In the genomic region with DNA sequence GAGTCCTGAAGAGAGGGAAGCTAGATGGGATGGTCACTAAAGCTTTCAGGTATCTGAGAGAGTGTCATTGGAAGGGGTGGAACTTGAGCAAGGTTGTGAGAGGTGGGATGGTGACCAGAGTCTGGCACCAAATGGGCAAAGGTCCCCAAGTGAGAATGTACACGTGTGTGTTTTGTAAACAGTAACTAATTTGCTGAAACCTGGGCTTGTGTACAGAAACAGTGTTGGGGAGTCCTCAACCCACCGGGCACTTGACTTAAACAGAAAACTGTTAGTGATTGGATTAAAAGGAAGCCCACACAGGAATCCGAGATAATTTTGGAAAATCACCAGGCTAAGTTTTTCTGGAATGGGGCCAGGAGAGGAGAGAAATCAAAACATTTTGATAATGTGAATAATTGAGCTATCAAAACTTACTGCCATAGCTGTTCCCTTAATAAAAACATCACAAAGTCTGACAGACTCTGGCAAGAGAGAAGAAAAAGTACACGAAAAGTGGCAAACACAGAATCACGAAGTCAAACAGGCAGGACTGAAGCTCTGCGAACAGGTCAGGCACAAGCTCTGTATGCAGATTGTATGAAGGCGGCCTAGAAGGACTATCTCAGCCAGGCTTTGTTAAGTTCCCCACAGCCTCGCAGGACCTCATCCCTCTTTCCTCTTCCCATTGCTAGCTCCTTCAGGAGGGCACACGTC, we compare ENCODE assay signal across 21 mouse cellular contexts. TPM values are rescaled to one million over a fixed set of nuclear protein-coding genes. Genes with fewer than 3 reads are reported as not detected.
DNase-seq lines count a peak whose midpoint lies in the region; ATAC-seq and TF ChIP-seq lines count a peak whose summit lies in the region.
"Had no signal": no experiment of that assay in that cellular context is flagged by ENCODE, and none has a peak within 500 bp of the region (broad histone marks: within the 10 kb centered on the region; RNA-seq: fewer than 3 reads in every experiment).

No protein-coding gene starts in this region.

- no peak for ATAC-seq in forebrain, embryonic 16.5 days
- ATAC-seq: forebrain, embryonic 14.5 days had no signal

- TF ChIP-seq CTCF in kidney, adult 2 months (conservative IDR thresholded peaks at IDR 0.05; ENCODE audit: insufficient read depth, insufficient read length, low read depth, low read length): no peak

- no peaks in the 10 kb centered on the region for H3K9me3 ChIP-seq in ES-E14 (ENCODE audit: control insufficient read depth, insufficient read depth, low read depth, low read length)
- H3K9me3 ChIP-seq in forebrain, embryonic 16.5 days (ENCODE audit: control insufficient read depth, low read length): no peaks in the 10 kb centered on the region
- no peaks in the 10 kb centered on the region for H3K9me3 ChIP-seq in embryonic facial prominence, embryonic 10.5 days
- H3K9me3 ChIP-seq: heart, embryonic 12.5 days; hindbrain, embryonic 15.5 days had no signal

- H3K9ac ChIP-seq in ES-E14 (ENCODE audit: insufficient read depth, low read depth, low read length, poor library complexity, severe bottlenecking): peak overlapping the region; percentile 38; the same call in 1 of the 2 replicates
- no peak overlapping the region for H3K9ac ChIP-seq in forebrain, embryonic 16.5 days (replicated peaks; ENCODE audit: low read depth, low read length)
- H3K9ac ChIP-seq: heart, embryonic 12.5 days; hindbrain, embryonic 15.5 days; liver, embryonic 14.5 days had no signal

- no peak overlapping the region for H3K4me2 ChIP-seq in forebrain, embryonic 16.5 days (ENCODE audit: low read length)
- H3K4me2 ChIP-seq: heart, embryonic 12.5 days; hindbrain, embryonic 15.5 days had no signal

- peaks cover 0 to 4% of the 10 kb centered on the region in 2 experiments; a peak in 2 of 4 replicates for H3K4me1 ChIP-seq in ES-E14 (ENCODE audit: control insufficient read depth in 2 of 2, insufficient read depth in 2 of 2, low read length in 2 of 2, poor library complexity in 1 of 2)
- peaks cover 71% of the 10 kb centered on the region for H3K4me1 ChIP-seq in kidney, adult 2 months (ENCODE audit: control insufficient read depth, insufficient read depth, low read length)
- no peaks in the 10 kb centered on the region for H3K4me1 ChIP-seq in forebrain, embryonic 16.5 days (replicated peaks; ENCODE audit: control insufficient read depth, insufficient read depth, low read length)
- peaks cover 5% of the 10 kb centered on the region; the same call in 1 of the 2 replicates for H3K4me1 ChIP-seq in embryonic facial prominence, embryonic 10.5 days
- H3K4me1 ChIP-seq: heart, embryonic 12.5 days; hindbrain, embryonic 15.5 days had no signal

- DNase-seq in kidney, adult 18-20 months: peak; percentile 68
- no peak for DNase-seq in kidney, postnatal 10 days
- DNase-seq in ES-E14 (ENCODE audit: low read depth, low spot score): no peak
- peak; percentile 80 for DNase-seq in kidney, adult 2 months
- peak; percentile 38 to 60 for DNase-seq in kidney, postnatal 25 days
- no peak for DNase-seq in gastrocnemius, postnatal 14 days
- no peak for DNase-seq in embryonic facial prominence, embryonic 10.5 days (ENCODE audit: low spot score)
- DNase-seq: adrenal gland, adult 8-10 months; cerebellum, adult 11 months; heart, postnatal 36 days; left cerebral cortex, postnatal 4 days; midbrain, embryonic 14.5 days had no signal

- intact Hi-C loops in gastrocnemius, postnatal 14 days (cut with DNase I; ENCODE audit: low total_unique reads): no loop called here

- 0 out of 4 replicates have a peak overlapping the region, but pooled peaks of 1 of the 2 experiments have one; percentile 26 for H3K4me3 ChIP-seq in ES-E14 (ENCODE audit: insufficient read depth in 1 of 2, low read depth in 1 of 2, low read length in 2 of 2, poor library complexity in 1 of 2, severe bottlenecking in 1 of 2)
- H3K4me3 ChIP-seq in kidney, adult 2 months (ENCODE audit: insufficient read depth, low read depth, low read length): no peak overlapping the region
- no peak overlapping the region for H3K4me3 ChIP-seq in forebrain, embryonic 16.5 days (replicated peaks; ENCODE audit: low read length)
- no peak overlapping the region for H3K4me3 ChIP-seq in embryonic facial prominence, embryonic 10.5 days
- H3K4me3 ChIP-seq: erythroblast, embryonic 14.5 days; heart, embryonic 12.5 days; hindbrain, embryonic 15.5 days had no signal

- H3K27me3 ChIP-seq in kidney, adult 2 months (replicated peaks; ENCODE audit: control insufficient read depth, insufficient read depth, low read length): no peaks in the 10 kb centered on the region
- no peaks in the 10 kb centered on the region; the same call in 1 of the 2 replicates for H3K27me3 ChIP-seq in forebrain, embryonic 16.5 days (replicated peaks; ENCODE audit: control insufficient read depth, insufficient read depth, low read length)
- H3K27me3 ChIP-seq in embryonic facial prominence, embryonic 10.5 days (replicated peaks; ENCODE audit: low read depth, poor library complexity, severe bottlenecking): peaks cover 8% of the 10 kb centered on the region; the same call in 1 of the 2 replicates
- H3K27me3 ChIP-seq: hindbrain, embryonic 15.5 days had no signal

- WGBS in kidney, adult 2 months: 12% methylated on average over 9 of the region's 9 CpGs
- 42% methylated on average over 9 of the region's 9 CpGs for WGBS in forebrain, embryonic 16.5 days
- 42% methylated on average over 9 of the region's 9 CpGs for WGBS in embryonic facial prominence, embryonic 10.5 days

- no peaks in the 10 kb centered on the region for H3K36me3 ChIP-seq in ES-E14 (ENCODE audit: control insufficient read depth, insufficient read depth, low read length, poor library complexity, severe bottlenecking)
- H3K36me3 ChIP-seq in kidney, adult 2 months (ENCODE audit: control insufficient read depth, insufficient read depth, low read length): no peaks in the 10 kb centered on the region
- no peaks in the 10 kb centered on the region for H3K36me3 ChIP-seq in forebrain, embryonic 16.5 days (ENCODE audit: control insufficient read depth, insufficient read depth)
- H3K36me3 ChIP-seq in embryonic facial prominence, embryonic 10.5 days (replicated peaks): no peaks in the 10 kb centered on the region
- H3K36me3 ChIP-seq: heart, embryonic 12.5 days; hindbrain, embryonic 15.5 days had no signal

- no peak overlapping the region for H3K27ac ChIP-seq in ES-E14 (ENCODE audit: insufficient read depth, low read depth, low read length, poor library complexity, severe bottlenecking)
- H3K27ac ChIP-seq in kidney, adult 2 months (ENCODE audit: insufficient read depth, low read depth, low read length): peak overlapping the region; percentile 18; the same call in 1 of the 2 replicates
- no peak overlapping the region for H3K27ac ChIP-seq in forebrain, embryonic 16.5 days (ENCODE audit: low read length)
- no peak overlapping the region for H3K27ac ChIP-seq in embryonic facial prominence, embryonic 10.5 days (replicated peaks)
- H3K27ac ChIP-seq: hindbrain, embryonic 15.5 days; liver, embryonic 14.5 days had no signal

- in situ Hi-C loops in ES-E14 (cut with MboI; ENCODE audit: low sequenced_read_pairs in 2 of 2, unreplicated experiment in 2 of 2): no loop called here

- no peak for TF ChIP-seq POLR2A in kidney, adult 2 months (IDR thresholded peaks at IDR 0.05; ENCODE audit: low read depth, low read length)

TF ChIP-seq in ES-E14, 5 proteins besides CTCF, POLR2A, EP300 and RAD21:
- TF ChIP-seq MAFK (IDR thresholded peaks at IDR 0.05; ENCODE audit: insufficient read depth, low read depth, low read length) (no peak), ZNF384 (IDR thresholded peaks at IDR 0.05; ENCODE audit: low read depth, low read length) (no peak), CHD2 (IDR thresholded peaks at IDR 0.05; ENCODE audit: low read depth, low read length) (no peak), ZC3H11A (IDR thresholded peaks at IDR 0.05; ENCODE audit: borderline replicate concordance, low read depth, low read length) (no peak), HCFC1 (IDR thresholded peaks at IDR 0.05; ENCODE audit: borderline replicate concordance, insufficient read depth, low read length) (no peak)

RNA-seq across cellular contexts. Expression of a gene that starts 15.1 kb away (rescaled TPM):
- total RNA-seq in ES-E14 (2012; rRNA removed): 1.5 and 2.2 TPM in 2 replicates
- polyA plus RNA-seq in kidney, adult 2 months (2012; rRNA removed): 74.3 and 77.6 TPM in 2 replicates
- 0.57 and 0.82 TPM in 2 replicates for polyA plus RNA-seq in forebrain, embryonic 16.5 days (2015; fragmentation: Nextera tagmentation; extraction: Ambion mirVana)
- total RNA-seq in gastrocnemius, postnatal 14 days (2021): not detected
- polyA plus RNA-seq in embryonic facial prominence, embryonic 10.5 days (2016; fragmentation: Nextera tagmentation; extraction: Ambion mirVana): 1.1 and 3.0 TPM in 2 replicates
- total RNA-seq: adrenal gland, adult 8-10 months; heart, postnatal 36 days; layer of hippocampus, adult 18-20 months; left cerebral cortex, adult 18-20 months; left cerebral cortex, postnatal 4 days had no signal
- polyA plus RNA-seq: erythroblast, embryonic 14.5 days; forebrain, embryonic 14.5 days; heart, embryonic 12.5 days; spleen, adult 2 months had no signal

Comparison
In these comparisons a context has a peak if more than half of its experiments do, and no peak if none do; other contexts are left out.
1. DNase-seq: peak in kidney, adult 18-20 months (single experiment), kidney, adult 2 months (single experiment) and kidney, postnatal 25 days (2 of 2); none in kidney, postnatal 10 days (single experiment), ES-E14 (single experiment), gastrocnemius, postnatal 14 days (single experiment) and embryonic facial prominence, embryonic 10.5 days (single experiment).
2. RNA of a gene that starts 15.1 kb away (polyA plus RNA-seq): 74.3 to 77.6 TPM in kidney, adult 2 months; 1.1 to 3.0 TPM in embryonic facial prominence, embryonic 10.5 days and 0.57 to 0.82 TPM in forebrain, embryonic 16.5 days; every median in the first group is over 10 times any median in the second.